Mouse (Mus musculus): ENCODE measurements around the gene Sbk3.

The Sbk3 gene

DNA sequence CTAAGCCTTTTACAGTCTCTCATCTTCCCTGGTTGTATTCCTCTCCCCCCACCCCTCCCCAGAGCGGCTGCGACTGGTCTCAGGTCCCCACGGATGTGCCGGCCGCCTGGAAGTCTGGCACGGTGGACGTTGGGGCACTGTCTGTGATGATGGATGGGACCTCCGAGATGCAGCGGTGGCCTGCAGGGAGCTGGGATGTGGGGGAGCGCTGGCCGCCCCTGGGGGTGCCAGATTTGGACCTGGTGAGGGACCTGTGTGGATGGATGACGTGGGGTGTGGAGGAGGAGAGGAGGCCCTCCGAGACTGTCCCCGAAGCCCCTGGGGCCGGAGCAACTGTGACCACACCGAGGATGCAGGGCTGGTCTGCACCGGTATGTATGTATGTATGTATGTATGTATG lies 42.6 kb downstream of the Sbk3 start:
- no peak for DNase-seq

DNA sequence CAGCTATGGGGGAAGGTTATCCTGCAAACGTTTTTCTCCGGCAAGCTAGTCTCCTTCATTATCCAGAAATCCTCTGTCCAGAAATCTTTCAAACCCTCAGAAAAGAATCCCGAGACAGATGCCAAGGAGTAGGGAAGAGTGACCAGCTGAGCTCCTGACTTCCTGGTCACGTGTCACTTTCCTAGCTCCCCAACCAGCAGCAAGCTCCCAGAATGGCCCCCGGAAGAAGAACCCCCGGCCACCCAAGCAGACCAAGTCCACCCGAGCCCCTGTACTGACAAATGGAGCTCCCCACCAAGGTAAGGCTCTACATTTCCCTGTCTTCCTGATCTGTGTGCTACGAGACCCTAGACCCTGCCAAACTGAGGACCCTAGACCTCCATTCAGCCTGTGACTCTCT lies 43.3 kb downstream of the Sbk3 start:
- no peak for DNase-seq

DNA sequence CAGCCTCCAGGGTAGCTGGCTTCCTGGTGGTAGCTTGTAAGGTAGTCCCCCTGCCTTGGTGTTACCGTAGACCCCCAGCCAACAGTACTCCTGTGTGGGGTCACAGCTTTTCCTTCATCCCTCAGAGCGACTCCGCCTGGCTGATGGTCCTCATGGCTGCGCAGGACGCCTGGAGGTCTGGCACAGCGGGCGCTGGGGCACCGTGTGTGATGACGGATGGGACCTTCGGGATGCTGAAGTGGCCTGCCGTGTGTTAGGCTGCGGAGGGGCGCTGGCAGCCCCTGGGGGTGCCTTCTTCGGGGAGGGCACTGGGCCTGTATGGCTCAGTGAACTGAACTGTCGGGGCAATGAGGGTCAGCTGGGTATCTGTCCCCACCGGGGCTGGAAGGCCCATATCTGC lies 44.1 kb downstream of the Sbk3 start:
- no peak for DNase-seq

DNA sequence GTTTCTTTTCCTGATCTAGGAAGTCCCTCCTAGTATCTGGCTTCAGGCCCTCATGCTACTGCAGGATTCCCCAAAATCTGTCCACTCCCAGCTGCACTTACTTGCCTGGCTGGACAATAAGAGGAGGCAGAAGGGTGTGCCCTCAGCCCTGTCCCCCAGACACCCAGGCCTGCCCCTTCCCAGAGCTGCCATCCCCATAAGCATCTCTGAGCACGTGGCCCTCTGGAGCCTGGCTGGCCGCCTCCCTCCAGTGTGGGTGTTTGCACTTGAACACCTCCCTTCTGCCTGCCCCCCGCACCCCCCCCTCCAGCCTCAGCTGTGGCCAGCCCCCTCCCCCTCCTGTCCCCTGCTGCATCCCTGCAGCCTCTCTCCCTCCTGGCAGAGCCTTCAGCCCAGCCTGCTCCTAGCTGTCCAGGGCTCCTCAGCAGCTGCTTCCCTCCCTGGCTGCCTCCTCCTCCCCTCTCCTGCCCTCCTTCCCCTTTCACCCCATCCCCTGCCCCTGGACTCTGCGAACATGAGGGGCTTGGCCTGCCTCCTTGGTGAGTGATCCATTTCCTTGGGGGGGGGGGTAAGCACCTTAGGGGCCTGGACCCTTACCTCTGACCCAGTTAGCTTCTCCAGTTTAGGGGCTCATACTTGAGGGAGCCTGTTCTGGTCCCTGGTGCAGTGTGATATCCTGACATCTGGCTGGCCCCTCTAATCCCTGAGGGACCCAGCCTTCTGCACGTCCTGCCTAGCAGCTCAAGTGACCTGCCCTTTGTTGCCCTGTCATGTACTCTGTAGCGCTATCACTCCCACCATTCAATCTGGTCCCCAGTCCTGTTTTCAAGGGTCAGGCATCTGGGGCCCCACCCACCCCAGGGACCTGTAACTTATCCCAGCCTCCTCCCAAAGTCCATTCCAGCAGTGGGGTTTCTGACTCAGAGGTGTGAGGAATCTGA lies 45.3 kb downstream of the Sbk3 start, which contains the start of gene Ssc5d:
Gene Ssc5d (plus strand): TSS at position 345 of the 941 bp plus-strand sequence.
- DNase-seq = no peak

DNA sequence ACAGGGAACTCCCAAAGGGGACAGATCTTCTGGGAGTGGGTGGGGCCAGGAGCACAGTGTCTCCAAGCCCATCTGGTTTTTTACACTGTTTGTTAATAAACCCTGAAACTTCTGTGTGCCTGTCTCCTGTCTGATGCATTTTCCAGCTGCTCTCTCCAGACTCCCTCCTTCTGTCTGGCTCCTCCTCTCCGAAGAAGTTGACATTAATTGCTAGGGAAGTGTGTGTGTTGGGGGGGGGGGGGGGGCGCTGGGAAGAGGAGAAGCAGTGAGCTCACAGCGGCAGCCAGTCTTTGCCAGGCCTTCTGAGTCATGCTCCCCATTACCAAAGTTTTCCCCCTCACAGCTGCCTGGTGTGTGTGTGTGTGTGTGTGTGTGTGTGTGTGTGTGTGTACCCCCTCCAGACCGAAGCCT lies 46.1 kb downstream of the Sbk3 start:
- DNase-seq = peak; percentile 65

DNA sequence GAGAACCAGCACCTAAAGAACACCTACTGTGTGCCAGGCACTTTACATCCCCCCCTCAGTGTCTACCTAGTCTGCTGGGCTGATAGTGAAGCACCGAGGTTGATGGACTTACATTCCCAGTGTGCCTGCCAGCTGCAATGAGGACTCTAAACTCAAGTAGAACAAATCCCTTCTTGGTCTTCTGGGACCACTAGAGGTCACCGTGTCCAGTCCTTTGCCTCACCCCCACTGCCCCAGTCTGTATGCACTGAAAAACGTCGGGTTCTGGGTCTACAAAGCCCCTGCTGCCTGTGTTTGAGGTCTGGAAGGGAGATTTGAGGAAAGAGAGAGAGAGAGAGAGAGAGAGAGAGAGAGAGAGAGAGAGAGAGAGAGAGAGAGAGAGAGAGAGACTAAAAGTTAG lies 46.5 kb downstream of the Sbk3 start:
- DNase-seq = no peak

DNA sequence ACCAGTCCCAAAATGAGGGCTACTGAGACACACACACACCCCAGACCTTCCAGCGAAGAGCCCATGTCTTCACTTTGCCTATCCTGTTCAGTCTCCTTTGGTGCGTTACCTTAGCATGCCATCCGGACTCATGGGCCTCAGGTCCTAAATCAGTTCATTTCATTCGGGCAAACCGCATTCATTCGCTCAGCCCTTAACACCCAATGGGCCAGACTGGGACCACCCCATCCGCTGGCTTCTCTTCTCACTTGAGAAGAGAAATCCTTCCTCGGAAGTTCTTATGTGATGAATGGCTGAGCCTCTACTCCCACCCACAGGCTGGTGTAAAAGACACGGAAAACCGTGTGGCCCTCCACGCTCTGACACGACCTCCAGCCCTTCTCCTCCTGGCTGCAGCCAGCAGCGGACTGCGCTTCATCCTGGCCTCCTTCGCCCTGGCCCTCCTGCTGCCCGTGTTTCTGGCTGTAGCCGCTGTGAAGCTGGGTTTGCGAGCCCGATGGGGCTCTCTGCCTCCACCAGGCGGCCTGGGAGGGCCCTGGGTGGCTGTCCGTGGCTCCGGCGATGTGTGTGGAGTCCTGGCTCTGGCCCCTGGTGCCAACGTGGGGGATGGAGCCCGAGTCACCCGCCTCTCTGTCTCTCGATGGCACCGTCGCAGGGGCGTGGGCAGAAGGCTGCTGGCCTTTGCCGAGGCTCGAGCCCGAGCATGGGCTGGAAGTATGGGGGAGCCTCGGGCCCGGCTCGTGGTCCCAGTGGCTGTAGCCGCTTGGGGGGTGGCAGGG lies 47.2 kb downstream of the Sbk3 start:
- no peak for DNase-seq

DNA sequence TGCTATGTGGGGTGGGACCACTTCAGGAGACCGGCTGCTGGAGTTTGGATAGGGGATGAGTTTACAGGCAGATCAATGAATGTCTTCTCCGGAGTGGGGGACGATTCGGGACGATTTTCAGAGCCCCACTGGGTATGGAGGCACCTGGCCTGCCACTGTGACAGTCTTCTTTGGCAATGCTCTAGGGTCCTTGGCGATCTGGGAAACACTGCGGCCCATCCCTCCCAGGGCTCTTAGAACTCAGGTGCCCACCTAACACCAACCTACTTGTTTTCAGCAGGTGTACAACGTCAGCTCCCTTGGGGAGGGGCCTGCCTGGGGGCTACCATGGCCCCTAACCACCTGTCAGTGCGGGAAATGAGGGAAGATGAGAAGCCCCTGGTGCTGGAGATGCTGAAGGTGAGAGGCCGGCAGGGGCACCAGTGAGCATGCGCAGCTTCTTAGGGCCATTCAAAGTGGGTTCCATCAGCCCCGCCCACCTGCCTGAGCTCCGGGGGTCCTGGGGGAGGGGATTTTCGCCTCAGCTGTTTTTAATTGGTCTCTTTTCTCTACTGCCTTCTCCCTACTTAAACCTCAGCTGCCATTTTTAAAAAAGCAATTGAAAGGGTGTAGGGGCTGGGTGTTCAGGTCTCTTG lies 47.9 kb downstream of the Sbk3 start:
- DNase-seq = peak; percentile 80

DNA sequence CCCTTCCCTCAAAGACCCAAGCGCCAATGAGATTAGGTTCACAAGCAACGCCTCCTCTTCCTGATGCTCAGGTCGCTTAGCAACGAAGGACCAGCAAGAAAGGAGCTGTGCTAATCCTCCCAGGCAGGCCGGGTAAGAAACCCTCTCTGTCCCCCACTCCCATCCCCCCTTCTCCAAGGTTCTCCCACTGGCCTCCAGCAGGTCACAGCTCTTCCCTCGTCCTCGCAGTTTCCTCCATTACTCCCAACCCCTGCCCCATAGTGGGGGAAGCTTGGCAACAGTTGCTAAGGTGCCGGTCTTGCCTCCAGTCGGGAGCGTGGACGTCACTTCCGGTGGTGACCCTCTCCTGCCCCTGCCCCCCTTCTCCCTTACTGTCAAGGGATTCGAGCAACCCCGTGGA lies 48.5 kb downstream of the Sbk3 start:
- DNase-seq = peak; percentile 92

DNA sequence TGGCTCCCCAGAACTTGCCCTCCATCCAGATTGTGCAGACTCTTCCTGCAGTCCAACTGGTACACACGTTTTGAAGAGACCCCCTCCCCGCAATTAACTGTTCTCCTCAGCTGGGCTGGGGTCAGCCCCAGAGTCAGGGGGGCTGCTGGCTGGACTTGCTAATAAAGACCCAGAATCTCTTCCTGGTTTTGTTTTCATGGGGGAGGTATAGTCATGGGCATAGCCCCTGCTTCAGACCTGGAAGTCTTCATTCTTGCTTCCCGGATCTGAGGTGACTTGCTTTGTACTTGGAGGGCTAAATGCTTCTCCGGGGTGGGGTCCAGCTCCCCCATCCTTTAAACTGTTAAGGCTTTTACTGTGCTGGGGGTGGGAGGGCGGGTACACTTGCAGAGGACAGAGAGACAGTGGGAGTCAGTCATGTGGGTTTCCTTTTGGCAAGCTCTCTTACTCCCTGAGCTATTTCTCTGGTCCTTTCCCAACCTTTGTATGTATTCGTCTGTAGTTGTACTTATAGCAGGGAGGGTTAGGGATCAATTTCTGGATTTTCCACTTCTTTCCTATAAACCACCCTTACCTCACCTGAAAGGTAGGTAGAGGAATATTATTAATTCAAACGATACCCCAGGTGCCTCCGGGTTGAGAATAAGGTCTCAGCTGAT lies 49.0 kb downstream of the Sbk3 start, which contains the start of gene Nat14:
Gene Nat14 (plus strand): TSS at position 205 of the 659 bp plus-strand sequence.
- no peak for DNase-seq

DNA sequence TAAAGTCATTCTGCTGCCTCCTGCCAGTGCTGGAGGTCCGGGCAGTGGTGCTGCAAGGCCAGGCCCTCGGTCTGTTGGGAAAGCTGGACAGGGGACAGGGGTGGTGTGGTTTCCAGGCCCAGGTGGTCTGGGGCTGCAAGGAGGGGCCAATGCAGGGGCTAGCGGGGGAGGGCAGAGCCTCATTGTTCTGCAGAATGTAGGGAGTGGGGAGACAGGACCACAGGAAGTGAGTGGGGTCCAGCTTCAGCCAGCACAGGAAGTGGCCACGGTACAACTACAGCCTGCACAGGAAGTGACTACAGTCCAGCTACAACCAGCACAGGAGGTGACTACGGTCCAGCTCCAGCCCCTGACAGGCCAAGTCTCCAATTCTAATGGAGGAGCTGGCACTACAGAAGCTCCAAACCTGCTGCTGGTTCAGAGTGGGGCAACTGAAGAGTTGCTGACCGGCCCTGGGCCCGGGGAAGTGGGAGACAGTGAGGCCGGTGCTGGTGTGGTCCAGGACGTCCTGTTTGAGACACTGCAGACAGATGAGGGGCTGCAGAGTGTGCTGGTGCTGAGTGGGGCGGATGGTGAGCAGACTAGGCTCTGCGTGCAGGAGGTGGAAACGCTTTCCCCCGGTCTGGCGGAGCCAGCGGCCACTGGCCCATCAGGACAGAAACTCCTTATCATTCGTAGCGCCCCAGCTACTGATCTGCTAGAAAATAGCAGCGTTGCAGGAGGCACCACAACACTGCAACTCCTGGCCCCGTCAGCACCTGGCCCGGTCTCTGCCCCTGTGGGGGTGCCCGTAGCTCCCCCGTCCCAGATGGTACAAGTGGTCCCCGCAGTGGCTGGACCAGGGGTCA lies 49.8 kb downstream of the Sbk3 start:
- DNase-seq = no peak

DNA sequence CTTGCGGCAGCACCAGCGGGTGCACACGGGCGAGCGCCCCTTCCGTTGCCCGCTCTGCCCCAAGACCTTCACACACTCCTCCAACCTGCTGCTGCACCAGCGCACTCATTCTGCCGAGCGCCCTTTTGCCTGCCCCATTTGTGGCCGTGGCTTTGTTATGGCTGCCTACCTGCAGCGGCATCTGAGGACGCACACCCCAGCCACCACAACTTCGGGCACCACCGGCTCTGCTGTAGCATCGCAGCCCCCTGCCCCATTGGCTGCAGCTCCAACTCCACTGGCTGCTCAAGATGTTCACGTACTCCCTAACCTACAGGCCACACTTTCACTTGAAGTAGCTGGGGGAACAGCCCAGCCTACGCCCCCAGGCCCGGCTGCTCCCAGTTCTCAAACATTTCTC lies 50.5 kb downstream of the Sbk3 start:
- no peak for DNase-seq

DNA sequence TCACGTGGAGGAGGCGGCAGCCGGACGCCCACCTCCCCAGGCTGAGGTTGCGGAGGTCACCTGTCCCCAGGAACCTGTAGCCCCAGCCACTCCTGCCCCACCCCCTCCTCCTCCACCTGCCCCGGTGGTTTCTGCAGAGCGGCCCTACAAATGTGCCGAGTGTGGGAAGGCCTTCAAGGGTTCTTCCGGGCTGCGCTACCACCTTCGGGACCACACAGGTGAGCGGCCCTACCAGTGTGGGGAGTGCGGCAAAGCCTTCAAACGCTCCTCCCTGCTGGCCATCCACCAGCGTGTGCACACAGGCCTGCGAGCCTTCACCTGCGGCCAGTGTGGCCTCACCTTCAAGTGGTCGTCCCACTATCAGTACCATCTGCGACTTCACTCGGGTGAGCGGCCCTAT lies 51.0 kb downstream of the Sbk3 start:
- DNase-seq = no peak

DNA sequence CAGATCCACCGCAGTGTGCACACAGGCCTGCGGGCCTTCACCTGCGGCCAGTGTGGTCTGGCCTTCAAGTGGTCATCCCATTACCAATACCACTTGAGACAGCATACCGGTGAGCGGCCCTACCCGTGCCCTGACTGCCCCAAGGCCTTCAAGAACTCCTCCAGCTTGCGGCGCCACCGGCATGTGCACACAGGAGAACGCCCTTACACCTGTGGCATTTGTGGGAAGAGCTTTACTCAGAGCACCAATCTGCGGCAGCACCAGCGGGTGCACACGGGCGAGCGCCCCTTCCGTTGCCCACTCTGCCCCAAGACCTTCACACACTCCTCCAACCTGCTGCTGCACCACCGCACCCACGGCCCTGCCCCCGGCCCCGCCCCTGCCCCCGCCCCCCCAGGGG lies 51.9 kb downstream of the Sbk3 start:
- DNase-seq = no peak

DNA sequence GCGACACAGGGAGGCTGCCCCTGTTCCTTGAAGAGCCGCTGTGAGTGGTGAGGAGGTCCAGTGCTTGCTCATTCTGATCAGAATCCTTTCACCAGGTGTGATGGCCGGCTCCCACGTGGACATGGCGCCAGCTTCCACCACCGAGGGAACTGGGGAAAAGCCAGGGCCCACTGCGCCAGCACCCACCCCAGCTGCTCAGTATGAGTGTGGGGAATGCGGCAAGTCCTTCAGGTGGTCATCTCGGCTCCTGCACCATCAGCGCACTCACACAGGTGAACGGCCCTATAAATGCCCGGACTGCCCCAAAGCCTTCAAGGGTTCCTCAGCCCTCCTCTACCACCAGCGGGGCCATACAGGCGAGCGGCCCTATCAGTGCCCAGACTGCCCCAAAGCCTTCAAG lies 52.3 kb downstream of the Sbk3 start:
- no peak for DNase-seq

DNA sequence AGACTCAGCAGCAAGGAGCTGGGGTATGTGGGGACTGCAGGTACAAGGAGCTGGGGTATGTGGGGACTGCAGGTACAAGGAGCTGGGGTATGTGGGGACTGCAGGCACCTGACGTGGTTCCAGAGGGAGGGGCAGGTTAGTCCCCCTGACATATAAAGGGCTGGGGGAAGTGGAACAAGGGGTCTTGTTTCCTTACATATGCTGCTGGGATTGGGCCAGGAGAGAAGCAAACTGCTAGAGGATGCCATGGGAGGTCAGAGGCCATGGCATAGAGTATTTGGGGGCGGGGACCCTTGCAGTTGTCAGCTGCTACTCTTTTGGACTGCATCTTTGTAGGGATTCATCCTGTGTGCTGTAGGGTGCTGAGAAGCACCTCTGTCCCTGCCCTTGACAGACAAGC lies 53.5 kb downstream of the Sbk3 start:
- no peak for DNase-seq

DNA sequence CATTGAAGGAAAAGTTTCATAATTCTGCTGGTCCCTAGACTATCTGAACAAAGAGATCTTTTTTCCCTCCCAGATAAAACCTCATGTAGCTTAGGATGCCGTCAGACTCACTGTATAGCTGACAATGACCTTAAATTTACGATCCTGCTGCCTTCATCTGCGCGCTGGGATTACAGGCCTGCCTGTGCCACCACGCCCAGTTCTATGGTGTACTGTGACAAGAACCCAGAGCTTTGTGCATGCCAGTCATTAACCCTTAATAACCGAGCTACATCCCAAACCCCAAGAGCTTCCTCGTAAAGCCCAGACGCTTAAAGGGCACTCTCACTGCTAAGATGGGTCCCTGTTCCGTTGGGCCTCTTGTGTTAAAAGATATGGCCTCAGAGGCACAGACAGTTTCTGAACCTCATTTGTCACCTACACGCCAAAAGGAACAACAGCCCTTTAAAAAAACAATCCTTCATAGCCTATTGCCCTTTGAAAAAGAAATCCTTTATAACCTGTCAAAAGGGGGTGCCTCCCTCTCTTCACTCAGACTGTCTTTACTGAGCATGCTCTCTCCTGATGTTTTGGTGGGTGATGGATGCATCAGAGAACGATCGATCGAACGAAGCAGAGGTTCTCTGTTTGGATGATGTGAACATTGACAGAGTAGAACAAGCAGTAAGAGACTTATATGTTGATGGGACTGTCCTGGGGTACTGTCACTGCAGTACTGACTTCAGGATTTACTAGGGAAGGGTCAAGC lies 55.1 kb downstream of the Sbk3 start:
- DNase-seq = no peak
